Mouse (Mus musculus) layer of hippocampus, adult 6 months (tissue): ENCODE results near the gene Hist1h2bj. TPM values are rescaled to one million over a fixed set of nuclear protein-coding genes. Genes with fewer than 3 reads are reported as not detected.

Source experiments
- long read RNA-seq, 2 experiments: library from polyadenylated mRNA; unstranded; transcript quantifications; one replicate each; pipeline ENCODE4 v2.0.0; 2019 to 2020
- microRNA-seq: library from miRNA; unstranded; fragments of <30 nt; microRNA quantifications from one replicate; pipeline ENCODE4 v1.2.0, GENCODE M21; 2020
- polyA plus RNA-seq: library from polyadenylated mRNA; unstranded; fragments of <200 nt; fragmentation: Nextera tagmentation; gene quantifications from 2 replicates; pipeline ENCODE4 v1.2.3, GENCODE M21; 2021

Gene Hist1h2bj
- polyA plus RNA-seq: 1.7 TPM in 1 of 2 replicates, not detected in the other
- long read RNA-seq, experiment 1, partial matches to known transcripts: 0 of 2 reads
- long read RNA-seq, experiment 1, other reads (novel, unspliced or antisense): 2 of 2 reads
- long read RNA-seq, experiment 2, partial matches to known transcripts: 0 of 6 reads
- long read RNA-seq, experiment 2, other reads (novel, unspliced or antisense): 6 of 6 reads

DNA sequence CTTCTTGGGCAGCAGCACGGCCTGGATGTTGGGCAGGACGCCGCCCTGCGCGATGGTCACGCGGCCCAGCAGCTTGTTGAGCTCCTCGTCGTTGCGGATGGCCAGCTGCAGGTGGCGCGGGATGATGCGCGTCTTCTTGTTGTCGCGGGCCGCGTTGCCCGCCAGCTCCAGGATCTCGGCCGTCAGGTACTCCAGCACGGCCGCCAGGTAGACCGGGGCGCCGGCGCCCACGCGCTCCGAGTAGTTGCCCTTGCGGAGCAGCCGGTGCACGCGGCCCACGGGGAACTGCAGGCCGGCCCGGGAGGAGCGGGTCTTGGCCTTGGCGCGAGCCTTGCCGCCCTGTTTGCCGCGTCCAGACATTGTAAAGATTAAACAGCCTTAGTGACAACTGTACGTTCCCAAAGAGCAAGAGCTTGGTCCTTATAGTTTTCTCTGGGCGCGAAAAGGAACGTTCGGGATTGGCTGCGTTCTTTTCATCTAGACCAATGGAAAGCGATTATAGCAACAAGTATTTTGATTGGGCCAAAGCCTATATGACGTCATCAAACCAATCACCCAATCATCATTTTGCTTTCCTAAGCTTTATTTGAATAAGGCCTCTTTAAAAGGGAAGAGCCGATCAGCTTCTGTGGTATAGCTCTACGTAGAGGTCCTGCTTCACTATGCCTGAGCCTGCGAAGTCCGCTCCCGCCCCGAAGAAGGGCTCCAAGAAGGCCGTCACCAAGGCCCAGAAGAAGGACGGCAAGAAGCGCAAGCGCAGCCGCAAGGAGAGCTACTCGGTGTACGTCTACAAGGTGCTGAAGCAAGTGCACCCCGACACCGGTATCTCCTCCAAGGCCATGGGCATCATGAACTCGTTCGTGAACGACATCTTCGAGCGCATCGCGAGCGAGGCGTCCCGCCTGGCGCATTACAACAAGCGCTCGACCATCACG, at the start of gene Hist1h2bj, which contains the start of gene Hist1h2ag:
Gene Hist1h2bj (plus strand): TSS at position 647 of the 935 bp plus-strand sequence.
Gene Hist1h2ag (minus strand): TSS at position 377 of the 935 bp plus-strand sequence.

DNA sequence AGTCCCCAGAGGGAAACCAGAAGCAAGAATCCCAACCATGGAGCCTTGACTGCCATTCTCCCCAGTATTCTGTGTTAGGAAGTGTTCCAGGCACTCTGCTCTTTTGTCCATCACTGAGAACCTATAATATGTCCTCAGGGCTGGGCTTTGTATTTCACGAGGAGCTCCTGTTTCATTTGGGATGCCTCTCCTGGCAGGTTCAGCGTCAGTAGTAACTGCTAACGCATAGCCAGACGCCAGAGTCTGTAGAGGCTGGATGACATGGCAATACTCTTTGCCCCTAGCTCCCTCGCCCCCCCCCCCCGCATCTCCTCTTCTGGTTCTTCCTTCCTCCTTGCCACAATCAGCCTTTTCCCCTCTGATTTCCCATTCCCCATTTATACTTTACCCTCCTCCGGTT, 33.4 kb upstream of the Hist1h2bj start, which contains the start of gene Prss16:
Gene Prss16 (minus strand): TSS at position 101 of the 400 bp plus-strand sequence.

DNA sequence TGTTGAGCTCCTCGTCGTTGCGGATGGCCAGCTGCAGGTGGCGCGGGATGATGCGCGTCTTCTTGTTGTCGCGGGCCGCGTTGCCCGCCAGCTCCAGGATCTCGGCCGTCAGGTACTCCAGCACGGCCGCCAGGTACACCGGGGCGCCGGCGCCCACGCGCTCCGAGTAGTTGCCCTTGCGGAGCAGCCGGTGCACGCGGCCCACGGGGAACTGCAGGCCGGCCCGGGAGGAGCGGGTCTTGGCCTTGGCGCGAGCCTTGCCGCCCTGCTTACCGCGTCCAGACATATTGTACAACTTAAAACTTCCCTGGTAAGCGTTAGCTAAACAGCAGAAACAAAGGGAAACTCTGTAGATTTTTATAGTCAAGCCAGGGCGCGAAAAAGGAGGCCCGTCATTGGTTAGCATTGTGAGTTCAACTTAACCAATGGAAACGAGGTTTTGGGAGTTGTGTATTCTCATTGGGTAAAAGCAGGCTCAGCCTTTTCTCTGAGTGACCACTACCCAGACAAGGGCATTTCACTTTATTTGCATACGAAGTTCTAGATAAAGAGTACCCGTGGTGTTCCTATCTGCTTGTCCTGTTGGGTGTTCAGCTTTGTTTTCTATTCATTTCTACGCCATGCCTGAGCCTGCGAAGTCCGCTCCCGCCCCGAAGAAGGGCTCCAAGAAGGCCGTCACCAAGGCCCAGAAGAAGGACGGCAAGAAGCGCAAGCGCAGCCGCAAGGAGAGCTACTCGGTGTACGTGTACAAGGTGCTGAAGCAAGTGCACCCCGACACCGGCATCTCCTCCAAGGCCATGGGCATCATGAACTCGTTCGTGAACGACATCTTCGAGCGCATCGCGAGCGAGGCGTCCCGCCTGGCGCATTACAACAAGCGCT, 7.5 kb upstream of the Hist1h2bj start, which contains the start of the genes Hist1h2ah and Hist1h2bk:
Gene Hist1h2ah (minus strand): TSS at position 302 of the 882 bp plus-strand sequence.
Gene Hist1h2bk (plus strand): TSS at position 604 of the 882 bp plus-strand sequence.

DNA sequence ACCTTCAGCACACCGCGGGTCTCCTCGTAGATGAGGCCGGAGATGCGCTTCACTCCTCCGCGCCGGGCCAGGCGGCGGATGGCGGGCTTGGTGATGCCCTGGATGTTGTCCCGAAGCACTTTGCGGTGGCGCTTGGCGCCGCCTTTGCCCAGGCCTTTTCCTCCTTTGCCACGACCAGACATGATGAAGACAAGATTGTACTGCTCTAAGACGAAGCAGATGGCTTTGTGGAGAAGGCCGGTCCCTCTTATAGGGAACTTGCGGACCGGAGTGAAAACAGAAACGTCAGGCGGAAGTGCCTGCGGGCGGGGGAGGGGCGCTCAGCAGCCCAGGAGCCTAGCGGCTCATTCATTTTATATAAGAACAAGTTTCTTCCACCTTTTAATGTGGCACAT, 1.9 kb upstream of the Hist1h2bj start, which contains the start of gene Hist1h4i:
Gene Hist1h4i (minus strand): TSS at position 221 of the 395 bp plus-strand sequence.

DNA sequence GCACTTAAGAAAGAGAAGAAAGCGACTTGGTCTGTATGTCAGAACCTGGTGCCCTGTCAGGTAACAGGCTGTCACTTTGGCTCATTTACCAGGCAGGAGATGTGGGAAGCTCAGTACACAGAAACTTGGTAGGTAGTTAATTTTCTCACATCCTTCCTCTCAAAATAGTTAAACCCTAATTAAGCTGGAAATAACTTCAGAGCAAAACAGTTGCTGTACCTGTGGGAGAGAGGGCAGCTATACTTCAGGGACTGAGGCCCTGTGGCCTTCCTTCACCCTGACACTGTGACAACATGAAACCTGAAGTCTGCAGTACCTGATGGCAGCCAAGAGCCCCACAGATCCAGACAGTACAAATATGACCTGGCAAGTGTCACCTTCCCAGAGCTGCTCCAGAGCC, 41.1 kb downstream of the Hist1h2bj start, which contains the start of gene Vmn1r188:
Gene Vmn1r188 (plus strand): TSS at position 301 of the 400 bp plus-strand sequence.

Small RNA genes lying within 50 kb of the gene (microRNA-seq; reads per million reads assigned to microRNA genes)
- gene Gm26300 (not detected), gene Gm44390 (not detected), gene Gm44486 (not detected)

Other genes with a start within 250 kb of the Hist1h2bj start
- gene Hist1h2bq, start 233.0 kb upstream of the Hist1h2bj start, polyA plus RNA-seq: 1.3 and 1.5 TPM in 2 replicates
- gene Hist1h2ao, start 232.7 kb upstream of the Hist1h2bj start, polyA plus RNA-seq: not detected in 2 replicates
- 3.4 and 7.0 TPM in 2 replicates for gene Hist1h4m, start 231.5 kb upstream of the Hist1h2bj start, polyA plus RNA-seq
- 2.8 and 2.9 TPM in 2 replicates for gene Hist1h4n, start 211.0 kb upstream of the Hist1h2bj start, polyA plus RNA-seq
- gene Hist1h2ap, start 209.7 kb upstream of the Hist1h2bj start, polyA plus RNA-seq: 64.1 and 77.9 TPM in 2 replicates
- gene Hist1h2br, start 209.5 kb upstream of the Hist1h2bj start, polyA plus RNA-seq: 1.2 TPM in 1 of 2 replicates, not detected in the other
- 0.98 and 1.5 TPM in 2 replicates for gene Zfp184, start 98.1 kb upstream of the Hist1h2bj start, polyA plus RNA-seq
- gene Pom121l2, start 62.0 kb upstream of the Hist1h2bj start, polyA plus RNA-seq: 0.09 TPM in 1 of 2 replicates, not detected in the other
- 1.5 TPM in 2 replicates for gene Prss16, start 33.5 kb upstream of the Hist1h2bj start, polyA plus RNA-seq
- not detected in 2 replicates for gene Hist1h2ah, start 7.6 kb upstream of the Hist1h2bj start, polyA plus RNA-seq
- gene Hist1h2bk, start 7.3 kb upstream of the Hist1h2bj start, polyA plus RNA-seq: 0.39 and 0.97 TPM in 2 replicates
- gene Hist1h4i, start 1.9 kb upstream of the Hist1h2bj start, polyA plus RNA-seq: 7.9 and 15.8 TPM in 2 replicates
- gene Hist1h2ag, start 270 bp upstream of the Hist1h2bj start, polyA plus RNA-seq: 0.65 TPM in 1 of 2 replicates, not detected in the other
- gene Vmn1r188, start 41.2 kb downstream of the Hist1h2bj start, polyA plus RNA-seq: not detected in 2 replicates
- not detected in 2 replicates for gene Vmn1r189, start 62.6 kb downstream of the Hist1h2bj start, polyA plus RNA-seq
- gene Vmn1r191, start 140.8 kb downstream of the Hist1h2bj start, polyA plus RNA-seq: not detected in 2 replicates
- gene Vmn1r192, start 147.9 kb downstream of the Hist1h2bj start, polyA plus RNA-seq: not detected in 2 replicates
- gene Vmn1r193, start 179.9 kb downstream of the Hist1h2bj start, polyA plus RNA-seq: not detected in 2 replicates
- not detected in 2 replicates for gene Vmn1r194, start 201.0 kb downstream of the Hist1h2bj start, polyA plus RNA-seq
- gene Vmn1r195, start 227.3 kb downstream of the Hist1h2bj start, polyA plus RNA-seq: not detected in 2 replicates
- not detected in 2 replicates for gene Vmn1r196, start 246.7 kb downstream of the Hist1h2bj start, polyA plus RNA-seq